Mouse (Mus musculus): ENCODE measurements around the gene Fcrl6. TPM values are rescaled to one million over a fixed set of nuclear protein-coding genes. Genes with fewer than 3 reads are reported as not detected.

Gene Fcrl6
- polyA plus RNA-seq, 1 experiment = 0.05 TPM

- no peak for DNase-seq (ENCODE audit: low read depth)
These were observed 12.3 kb upstream of the Fcrl6 start for GRCm38 (mm10) chr1:172614654-172615053.

- no peak for DNase-seq (ENCODE audit: low read depth)
These were observed 10.4 kb upstream of the Fcrl6 start for GRCm38 (mm10) chr1:172612745-172613144.

- no peak for DNase-seq (ENCODE audit: low read depth)
These were observed 9.0 kb upstream of the Fcrl6 start for GRCm38 (mm10) chr1:172611304-172611703.

- DNase-seq (ENCODE audit: low read depth) = no peak
These were observed 7.9 kb downstream of the Fcrl6 start for GRCm38 (mm10) chr1:172594495-172594894.

GRCm38 (mm10) chr1:172593956-172594355 is 8.4 kb downstream of the Fcrl6 start:
- DNase-seq (ENCODE audit: low read depth) = no peak

- DNase-seq (ENCODE audit: low read depth) = no peak
These were observed 9.0 kb downstream of the Fcrl6 start for GRCm38 (mm10) chr1:172593321-172593720.

GRCm38 (mm10) chr1:172590385-172590784 is 12.0 kb downstream of the Fcrl6 start, which contains the start of gene Slamf8:
Slamf8 (minus strand) TSS chr1:172590568.
- no peak for DNase-seq (ENCODE audit: low read depth)

GRCm38 (mm10) chr1:172585612-172586567 is 16.5 kb downstream of the Fcrl6 start:
- DNase-seq (ENCODE audit: low read depth) = no peak

- DNase-seq (ENCODE audit: low read depth) = no peak
These were observed 17.3 kb downstream of the Fcrl6 start for GRCm38 (mm10) chr1:172585026-172585425.

GRCm38 (mm10) chr1:172584271-172584670 is 18.1 kb downstream of the Fcrl6 start:
- no peak for DNase-seq (ENCODE audit: low read depth)

- DNase-seq (ENCODE audit: low read depth) = no peak
These were observed 19.9 kb downstream of the Fcrl6 start for GRCm38 (mm10) chr1:172582436-172582835.

GRCm38 (mm10) chr1:172580116-172580515 is 22.2 kb downstream of the Fcrl6 start:
- no peak for DNase-seq (ENCODE audit: low read depth)

GRCm38 (mm10) chr1:172567758-172568157 is 34.6 kb downstream of the Fcrl6 start:
- no peak for DNase-seq (ENCODE audit: low read depth)

- no peak for DNase-seq (ENCODE audit: low read depth)
These were observed 36.2 kb downstream of the Fcrl6 start for GRCm38 (mm10) chr1:172566131-172566530.

- DNase-seq (ENCODE audit: low read depth) = no peak
These were observed 38.9 kb downstream of the Fcrl6 start for GRCm38 (mm10) chr1:172563465-172563828.

- DNase-seq (ENCODE audit: low read depth) = no peak
These were observed 39.5 kb downstream of the Fcrl6 start for GRCm38 (mm10) chr1:172562641-172563464.

- DNase-seq (ENCODE audit: low read depth) = no peak
These were observed 46.7 kb downstream of the Fcrl6 start, which contains the start of gene Vsig8 for GRCm38 (mm10) chr1:172555638-172556037. Vsig8 (plus strand) TSS chr1:172555938.

GRCm38 (mm10) chr1:172552623-172553022 is 49.7 kb downstream of the Fcrl6 start:
- no peak for DNase-seq (ENCODE audit: low read depth)

GRCm38 (mm10) chr1:172551009-172551408 is 51.3 kb downstream of the Fcrl6 start:
- no peak for DNase-seq (ENCODE audit: low read depth)

GRCm38 (mm10) chr1:172550551-172550951 is 51.8 kb downstream of the Fcrl6 start:
- no peak for DNase-seq (ENCODE audit: low read depth)

- no peak for DNase-seq (ENCODE audit: low read depth)
These were observed 52.6 kb downstream of the Fcrl6 start for GRCm38 (mm10) chr1:172549717-172550116.

- DNase-seq (ENCODE audit: low read depth) = no peak
These were observed 53.0 kb downstream of the Fcrl6 start for GRCm38 (mm10) chr1:172549314-172549713.

Measured in gonadal fat pad, adult 2 months (tissue).